Mouse (Mus musculus) liver, embryonic 15.5 days (tissue): Measurements from ENCODE around the gene Fbxo28. TPM values are rescaled to one million over a fixed set of nuclear protein-coding genes. Genes with fewer than 3 reads are reported as not detected.
"Not testable (repeated sequence)": the region's sequence is repeated elsewhere in the genome, so short reads cannot be mapped to it uniquely, and the experiment has no call there.

ENCODE experiments used
- ATAC-seq: fragments of 200-750 bp; cut with Nextera tagmentation; 2 replicates; pipeline ENCODE4 v1.8.0; 2017; ENCODE audit warnings: moderate number of reproducible peaks, mild to moderate bottlenecking, moderate library complexity; ENCODE audit not compliant: insufficient read depth
- H3K27ac ChIP-seq: fragments of 300-500 bp; sonication (generic); replicated peaks from 2 replicates; pipeline ENCODE4 v1.5.1; 2015; ENCODE audit warnings: mild to moderate bottlenecking, inconsistent platforms
- H3K27me3 ChIP-seq: fragments of 300-500 bp; sonication (generic); 2 replicates; pipeline ENCODE4 v1.6.1; 2015; ENCODE audit warnings: mild to moderate bottlenecking, inconsistent platforms
- H3K36me3 ChIP-seq: fragments of 300-500 bp; sonication (generic); replicated peaks from 2 replicates; pipeline ENCODE4 v1.6.1; 2015; ENCODE audit warnings: moderate library complexity, mild to moderate bottlenecking, inconsistent platforms
- H3K4me1 ChIP-seq: fragments of 300-500 bp; sonication (generic); replicated peaks from 2 replicates; pipeline ENCODE4 v1.6.1; 2015; ENCODE audit warnings: inconsistent platforms
- H3K4me2 ChIP-seq: fragments of 300-500 bp; sonication (generic); 2 replicates; pipeline ENCODE4 v1.6.1; 2015; ENCODE audit warnings: moderate library complexity, mild to moderate bottlenecking, inconsistent platforms
- H3K4me3 ChIP-seq: fragments of 300-500 bp; sonication (generic); replicated peaks from 2 replicates; pipeline ENCODE4 v1.5.1; 2015; ENCODE audit warnings: mild to moderate bottlenecking, inconsistent platforms
- H3K9ac ChIP-seq: fragments of 300-500 bp; sonication (generic); 2 replicates; pipeline ENCODE4 v1.6.1; 2015; ENCODE audit warnings: moderate library complexity, mild to moderate bottlenecking, inconsistent platforms
- H3K9me3 ChIP-seq: fragments of 300-500 bp; sonication (generic); replicated peaks from 2 replicates; pipeline ENCODE4 v1.6.1; 2016; ENCODE audit warnings: inconsistent platforms
- WGBS: fragments of 180-500 bp; shearing (Covaris S2); methylation state at CpG from one replicate; pipeline ENCODE4 v1.1.7; 2015; ENCODE audit warnings: mixed read lengths; ENCODE audit not compliant: insufficient replicate concordance; 5-methylcytosine and 5-hydroxymethylcytosine counted together
- polyA plus RNA-seq: library from polyadenylated mRNA; unstranded; fragments of >200 nt; fragmentation: Nextera tagmentation; extraction: Ambion mirVana; gene quantifications from 2 replicates; pipeline ENCODE4 v1.2.1, GENCODE M21; 2015

Fbxo28 gene
- polyA plus RNA-seq, 1 experiment from 2014 or later = 5.5 TPM

- H3K4me2 ChIP-seq = no peak overlapping the region
- H3K36me3 ChIP-seq = peaks cover 19% of the 10 kb centered on the region
- no peak overlapping the region for H3K9ac ChIP-seq
- 87% methylated on average over 2 of the region's 2 CpGs for WGBS
- H3K9me3 ChIP-seq = no peaks in the 10 kb centered on the region
- no peaks in the 10 kb centered on the region for H3K27me3 ChIP-seq
- ATAC-seq = no peak
- no peak overlapping the region for H3K27ac ChIP-seq
- no peak overlapping the region for H3K4me3 ChIP-seq
- no peaks in the 10 kb centered on the region for H3K4me1 ChIP-seq
These were observed 31.1 kb downstream of the Fbxo28 start for GRCm38 (mm10) chr1:182310316-182310715.

DNA sequence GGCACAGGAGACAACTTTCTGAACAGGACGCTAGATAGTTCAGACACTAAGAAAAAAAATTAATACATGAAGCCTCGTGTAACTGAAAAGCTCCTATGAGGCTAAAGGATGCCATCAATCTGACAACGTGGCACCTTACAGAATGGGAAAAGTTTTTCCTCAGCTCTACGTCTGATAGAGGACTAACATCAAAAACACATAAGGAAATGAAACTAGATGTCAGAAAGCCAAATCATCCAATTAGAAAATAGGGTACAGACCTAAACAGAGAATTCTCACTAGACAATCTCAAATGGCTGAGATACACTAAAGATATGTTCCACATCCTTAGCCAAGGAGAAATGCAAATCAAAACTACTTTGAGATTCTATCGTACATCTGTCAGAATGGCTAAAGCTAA is 32.0 kb downstream of the Fbxo28 start:
- H3K9ac ChIP-seq = no peak overlapping the region
- H3K4me1 ChIP-seq = no peaks in the 10 kb centered on the region
- no peak overlapping the region for H3K4me2 ChIP-seq
- H3K4me3 ChIP-seq = no peak overlapping the region
- peaks cover 10% of the 10 kb centered on the region for H3K36me3 ChIP-seq
- no peak for ATAC-seq
- WGBS = 55% methylated on average over 5 of the region's 5 CpGs
- no peak overlapping the region for H3K27ac ChIP-seq
- no peaks in the 10 kb centered on the region for H3K27me3 ChIP-seq
- no peaks in the 10 kb centered on the region for H3K9me3 ChIP-seq

DNA sequence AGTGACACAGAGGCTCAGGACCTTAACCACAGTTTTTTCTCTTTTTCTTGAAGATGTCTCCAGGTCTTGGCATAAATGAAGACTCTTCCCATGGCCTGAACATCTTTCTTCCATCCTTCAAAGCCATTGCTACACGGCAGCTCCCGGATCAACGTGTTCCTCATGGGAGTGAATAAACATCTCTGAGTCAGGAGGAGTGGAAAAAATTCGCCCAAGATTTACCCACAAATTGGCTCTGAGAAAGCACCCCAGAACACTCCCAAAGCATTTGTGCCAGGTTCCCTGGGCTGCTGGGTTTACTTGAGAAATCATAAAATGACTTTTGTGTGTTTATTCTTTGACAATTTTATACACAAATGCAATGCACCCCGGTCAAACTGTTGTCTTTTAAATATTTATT is 38.5 kb downstream of the Fbxo28 start:
- H3K27ac ChIP-seq = no peak overlapping the region
- no peaks in the 10 kb centered on the region for H3K27me3 ChIP-seq
- 68% methylated on average over 5 of the region's 5 CpGs for WGBS

DNA sequence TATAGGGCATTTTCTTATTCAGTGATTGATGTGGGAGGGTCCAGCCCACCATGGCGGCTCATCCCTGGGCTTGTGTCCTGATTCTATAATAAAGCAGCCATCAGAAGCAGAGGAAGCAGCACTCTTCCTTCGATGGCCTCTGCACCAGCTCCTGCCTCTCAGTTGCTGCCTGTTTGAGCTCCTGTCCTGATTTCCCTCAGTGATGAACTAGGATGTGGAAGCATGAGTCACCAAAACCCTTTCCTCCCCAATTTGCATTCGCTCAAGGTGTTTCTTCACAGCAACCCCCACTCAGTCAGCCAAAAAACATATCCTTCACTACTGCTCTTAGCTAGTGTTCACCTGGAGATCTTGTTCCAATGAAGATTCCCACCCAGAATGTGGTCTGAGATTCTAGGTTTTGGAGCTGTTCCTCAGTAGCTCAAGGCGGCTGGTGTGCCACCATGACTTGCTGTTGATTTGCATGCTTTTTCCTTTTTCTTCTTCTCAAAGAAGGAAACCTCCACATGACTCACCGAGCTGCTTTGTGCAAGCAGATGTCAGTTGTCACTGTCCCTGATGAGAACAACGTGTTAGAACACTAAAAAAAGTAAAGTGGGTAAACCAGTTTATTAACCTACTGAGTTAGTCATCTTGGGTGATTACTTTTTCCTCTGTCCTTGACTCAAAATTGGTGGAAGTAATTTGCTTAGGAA is 39.1 kb downstream of the Fbxo28 start:
- Histone ChIP-seq H3K9me3 (no peaks in the 10 kb centered on the region), H3K4me2 (no peak overlapping the region), H3K27ac (no peak overlapping the region), H3K4me3 (no peak overlapping the region), H3K9ac (no peak overlapping the region), H3K27me3 (no peaks in the 10 kb centered on the region), H3K36me3 (no peaks in the 10 kb centered on the region), H3K4me1 (no peaks in the 10 kb centered on the region)
- WGBS = 47% methylated on average over 6 of the region's 6 CpGs
- ATAC-seq = no peak

More for the DNA sequence above, 38.5 kb downstream of the Fbxo28 start:
- Histone ChIP-seq H3K36me3 (no peaks in the 10 kb centered on the region), H3K4me3 (no peak overlapping the region), H3K4me1 (no peaks in the 10 kb centered on the region), H3K9me3 (no peaks in the 10 kb centered on the region), H3K4me2 (no peak overlapping the region), H3K9ac (no peak overlapping the region)
- no peak for ATAC-seq

- Histone ChIP-seq H3K4me1 (no peaks in the 10 kb centered on the region), H3K4me3 (no peak overlapping the region), H3K4me2 (no peak overlapping the region), H3K9ac (no peak overlapping the region), H3K36me3 (no peaks in the 10 kb centered on the region), H3K27ac (no peak overlapping the region), H3K27me3 (no peaks in the 10 kb centered on the region), H3K9me3 (no peaks in the 10 kb centered on the region)
- 78% methylated on average over 5 of the region's 5 CpGs for WGBS
- ATAC-seq = no peak
These were observed 43.6 kb downstream of the Fbxo28 start for GRCm38 (mm10) chr1:182297821-182298220.

- no peaks in the 10 kb centered on the region for H3K9me3 ChIP-seq
- H3K4me1 ChIP-seq = 0 out of 2 replicates have a peak, but pooled peaks cover 5% of the 10 kb centered on the region
- H3K27me3 ChIP-seq = no peaks in the 10 kb centered on the region
- H3K4me3 ChIP-seq = no peak overlapping the region
- no peak overlapping the region for H3K27ac ChIP-seq
- H3K36me3 ChIP-seq = no peaks in the 10 kb centered on the region
- no peak for ATAC-seq
- 68% methylated on average over 3 of the region's 3 CpGs for WGBS
- no peak overlapping the region for H3K4me2 ChIP-seq
- H3K9ac ChIP-seq = no peak overlapping the region
These were observed 44.2 kb downstream of the Fbxo28 start for GRCm38 (mm10) chr1:182297246-182297645.

- Histone ChIP-seq H3K27ac (no peak overlapping the region), H3K4me3 (no peak overlapping the region), H3K4me1 (0 out of 2 replicates have a peak, but pooled peaks cover 7% of the 10 kb centered on the region), H3K36me3 (no peaks in the 10 kb centered on the region), H3K27me3 (no peaks in the 10 kb centered on the region), H3K9ac (no peak overlapping the region), H3K4me2 (no peak overlapping the region), H3K9me3 (no peaks in the 10 kb centered on the region)
- ATAC-seq = no peak
- 67% methylated on average over 6 of the region's 6 CpGs for WGBS
These were observed 44.6 kb downstream of the Fbxo28 start for GRCm38 (mm10) chr1:182296816-182297215.

DNA sequence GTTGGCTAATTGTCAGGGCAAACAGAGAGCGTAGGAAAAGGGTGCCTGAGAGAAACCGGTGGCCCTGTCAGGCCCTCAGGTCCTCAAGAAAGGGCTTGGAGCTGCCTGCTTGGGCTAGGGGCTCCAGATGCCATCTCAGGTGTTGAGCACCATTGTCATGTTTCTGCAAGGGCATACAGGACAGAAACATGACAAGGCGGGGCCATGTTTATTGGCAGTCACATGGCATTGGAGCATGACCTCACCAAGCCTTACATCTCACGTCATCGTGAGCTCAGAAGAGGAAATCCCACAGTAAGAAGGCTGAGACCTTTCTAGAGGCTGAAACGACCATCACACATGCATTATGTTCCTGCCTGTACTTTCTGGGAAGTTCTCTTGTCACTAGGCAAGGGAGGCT is 45.3 kb downstream of the Fbxo28 start:
- no peaks in the 10 kb centered on the region for H3K27me3 ChIP-seq
- H3K9me3 ChIP-seq = no peaks in the 10 kb centered on the region
- WGBS = 64% methylated on average over 6 of the region's 6 CpGs
- no peak overlapping the region for H3K27ac ChIP-seq
- H3K9ac ChIP-seq = no peak overlapping the region
- no peak overlapping the region for H3K4me3 ChIP-seq
- no peak for ATAC-seq
- H3K36me3 ChIP-seq = no peaks in the 10 kb centered on the region
- no peak overlapping the region for H3K4me2 ChIP-seq
- H3K4me1 ChIP-seq = 0 out of 2 replicates have a peak, but pooled peaks cover 7% of the 10 kb centered on the region

GRCm38 (mm10) chr1:182292291-182292690 is 49.1 kb downstream of the Fbxo28 start:
- no peak overlapping the region for H3K27ac ChIP-seq
- H3K27me3 ChIP-seq = no peaks in the 10 kb centered on the region
- no peak overlapping the region for H3K4me3 ChIP-seq
- peak; percentile 40; the same call in 1 of the 2 replicates for ATAC-seq
- H3K36me3 ChIP-seq = no peaks in the 10 kb centered on the region
- no peaks in the 10 kb centered on the region for H3K9me3 ChIP-seq
- H3K4me2 ChIP-seq = no peak overlapping the region
- H3K9ac ChIP-seq = no peak overlapping the region
- WGBS = 50% methylated on average over 4 of the region's 4 CpGs
- 0 out of 2 replicates have a peak, but pooled peaks cover 7% of the 10 kb centered on the region for H3K4me1 ChIP-seq

DNA sequence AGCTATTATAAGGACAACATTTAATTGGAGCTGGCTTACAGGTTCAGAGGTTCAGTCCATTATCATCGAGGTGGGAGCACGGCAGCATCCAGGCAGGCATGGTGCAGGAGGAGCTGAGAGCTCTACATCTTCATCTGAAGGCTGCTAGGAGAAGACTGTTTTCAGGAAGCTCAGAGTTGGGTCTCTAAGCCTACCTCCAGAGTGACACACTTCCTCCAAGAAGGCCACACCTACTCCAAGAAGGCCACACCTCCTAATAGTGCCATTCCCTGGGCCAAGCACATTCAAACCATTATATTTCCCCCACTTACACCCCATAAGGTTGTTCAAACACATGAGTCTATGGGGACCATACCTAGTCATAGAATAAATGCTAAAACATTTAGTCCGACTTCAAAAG is 50.7 kb downstream of the Fbxo28 start:
- not testable (repeated sequence) for H3K27ac ChIP-seq, H3K4me2 ChIP-seq, H3K4me1 ChIP-seq, H3K4me3 ChIP-seq, H3K9me3 ChIP-seq, H3K27me3 ChIP-seq, H3K36me3 ChIP-seq, H3K9ac ChIP-seq, ATAC-seq
- WGBS = 68% methylated on average over 3 of the region's 3 CpGs

DNA sequence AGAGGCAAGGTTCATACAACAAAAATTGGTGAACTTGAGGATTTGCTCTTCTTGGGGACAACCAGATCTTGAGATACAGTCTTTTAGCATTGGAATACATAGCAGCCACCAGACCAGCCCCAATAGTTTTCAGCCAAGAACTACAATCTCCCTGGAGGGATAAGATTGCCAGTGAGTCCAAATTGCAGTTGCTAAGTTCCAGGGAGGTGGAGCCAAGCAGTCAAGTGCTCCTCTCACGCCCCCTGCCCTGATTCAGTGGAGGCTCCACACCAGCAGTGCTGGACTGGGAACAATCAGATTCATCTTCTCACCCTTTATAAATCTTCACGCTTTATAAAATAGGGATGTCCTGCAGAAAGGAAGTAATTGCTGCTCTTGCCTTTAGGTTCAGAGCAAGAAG is 51.6 kb downstream of the Fbxo28 start:
- Histone ChIP-seq H3K4me1 (peaks cover 9% of the 10 kb centered on the region), H3K27ac (no peak overlapping the region), H3K9ac (no peak overlapping the region), H3K4me3 (no peak overlapping the region), H3K9me3 (no peaks in the 10 kb centered on the region), H3K36me3 (no peaks in the 10 kb centered on the region), H3K27me3 (no peaks in the 10 kb centered on the region), H3K4me2 (no peak overlapping the region)
- ATAC-seq = no peak
- WGBS = 64% methylated on average over 2 of the region's 2 CpGs

DNA sequence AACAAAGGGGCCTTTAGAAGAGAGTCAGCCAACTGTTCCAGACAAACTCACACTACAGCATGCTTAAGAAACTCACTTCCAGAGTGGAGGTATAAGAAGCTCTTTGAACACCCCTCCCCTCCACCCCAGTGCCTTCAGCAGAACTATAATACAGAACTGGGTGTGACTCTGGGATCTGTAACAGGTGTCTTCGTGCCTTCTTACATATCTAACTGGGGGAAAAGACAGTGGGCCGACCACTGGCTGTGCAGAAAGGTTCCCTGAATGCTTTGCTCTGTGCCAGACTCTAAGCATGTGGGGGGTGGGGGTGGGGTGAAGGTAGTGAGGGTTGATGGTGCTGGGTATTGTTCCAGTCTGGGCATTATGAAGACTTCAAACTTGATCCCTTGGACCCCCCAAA is 52.8 kb downstream of the Fbxo28 start:
- ATAC-seq = no peak
- H3K4me1 ChIP-seq = peaks cover 18% of the 10 kb centered on the region
- no peaks in the 10 kb centered on the region for H3K27me3 ChIP-seq
- H3K27ac ChIP-seq = no peak overlapping the region
- H3K4me2 ChIP-seq = no peak overlapping the region
- no peak overlapping the region for H3K9ac ChIP-seq
- no peaks in the 10 kb centered on the region for H3K36me3 ChIP-seq
- H3K9me3 ChIP-seq = no peaks in the 10 kb centered on the region
- no peak overlapping the region for H3K4me3 ChIP-seq
- WGBS = 44% methylated on average over 2 of the region's 2 CpGs
